Mouse (Mus musculus): ENCODE data around the gene Sppl3.
"Not testable (repeated sequence)": the region's sequence is repeated elsewhere in the genome, so short reads cannot be mapped to it uniquely, and the experiment has no call there.

The Sppl3 gene

DNA sequence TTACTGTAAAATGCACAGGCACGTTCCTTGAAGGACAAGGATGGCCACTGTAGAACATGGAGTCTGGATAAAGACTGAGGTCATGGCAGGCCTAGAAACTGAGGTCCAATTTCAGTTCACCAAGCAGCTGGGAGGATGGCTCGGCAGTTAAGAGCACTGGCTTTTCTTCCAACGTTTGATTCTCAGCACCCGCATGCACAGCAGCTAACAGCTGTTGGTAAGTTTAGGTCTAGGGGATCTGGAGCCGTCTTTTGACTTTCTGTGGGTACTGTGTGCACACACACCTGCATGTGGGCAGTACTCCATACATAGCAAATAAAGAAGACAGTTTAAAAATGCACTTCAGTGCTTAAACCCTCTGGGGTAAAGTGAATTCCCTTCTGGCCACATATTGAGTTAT is 70.7 kb downstream of the Sppl3 start:
- no peak for DNase-seq

DNA sequence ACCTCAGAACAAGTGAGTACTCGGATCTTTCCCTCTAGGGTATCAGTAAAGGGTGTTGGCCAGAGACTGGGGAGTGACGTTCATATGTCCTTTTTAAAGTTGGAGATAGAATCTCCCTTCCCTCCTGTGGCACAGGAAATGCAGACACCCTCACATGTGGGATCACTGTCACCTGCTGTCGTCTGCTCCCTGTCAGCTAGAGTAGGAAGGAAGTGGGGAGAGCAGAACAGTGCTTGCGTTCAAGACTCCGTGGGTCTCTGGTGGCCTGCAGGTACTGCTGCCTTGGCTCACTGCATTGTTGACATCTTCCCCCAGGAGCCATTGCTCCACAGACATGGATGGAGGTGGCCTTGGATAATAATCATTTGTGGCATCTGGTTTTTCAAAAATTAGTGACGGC is 72.6 kb downstream of the Sppl3 start:
- DNase-seq = no peak

- DNase-seq = no peak
Measured at GRCm38 (mm10) chr5:115085675-115086074, 74.7 kb downstream of the Sppl3 start.

- DNase-seq = no peak
Measured at GRCm38 (mm10) chr5:115089592-115090268, 78.8 kb downstream of the Sppl3 start.

DNA sequence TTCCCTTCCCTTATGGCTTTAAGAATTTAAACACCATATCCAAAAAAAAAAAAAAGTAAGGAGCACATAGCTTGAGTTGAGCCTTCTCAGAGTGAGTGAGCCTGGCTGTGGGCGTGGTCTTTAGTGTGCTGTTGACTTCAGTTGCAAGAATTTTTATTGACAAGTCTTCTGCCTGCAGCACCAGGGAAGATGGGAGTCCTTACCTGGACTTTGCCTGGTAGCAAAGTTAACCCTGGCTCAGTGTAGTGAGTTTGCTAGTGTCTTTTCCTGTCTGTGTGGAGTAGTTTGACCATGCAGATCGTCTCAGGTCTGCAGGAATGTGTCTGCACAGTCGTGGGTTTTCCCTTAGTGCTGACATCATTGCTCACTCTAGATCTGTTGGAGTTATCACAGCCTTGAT is 80.1 kb downstream of the Sppl3 start:
- DNase-seq = no peak

DNA sequence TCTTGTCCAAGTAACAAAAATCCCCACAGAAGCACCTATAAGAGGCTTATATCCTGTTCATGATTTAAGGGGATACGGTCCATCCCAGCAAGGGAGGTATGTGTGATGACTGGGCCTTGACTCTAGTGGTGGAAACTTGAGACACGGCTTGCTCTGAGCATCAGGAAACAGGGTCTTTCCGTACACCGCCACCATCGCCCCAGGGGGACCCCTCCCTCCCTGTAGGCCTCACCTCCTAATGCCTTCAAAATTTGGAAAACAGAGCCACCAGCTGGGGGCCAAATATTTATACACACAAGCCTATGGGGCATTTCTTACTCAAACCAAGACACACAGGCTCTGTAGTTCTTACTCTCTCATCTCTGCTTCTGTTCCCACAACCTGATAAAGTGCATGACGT is 80.8 kb downstream of the Sppl3 start:
- no peak for DNase-seq

DNA sequence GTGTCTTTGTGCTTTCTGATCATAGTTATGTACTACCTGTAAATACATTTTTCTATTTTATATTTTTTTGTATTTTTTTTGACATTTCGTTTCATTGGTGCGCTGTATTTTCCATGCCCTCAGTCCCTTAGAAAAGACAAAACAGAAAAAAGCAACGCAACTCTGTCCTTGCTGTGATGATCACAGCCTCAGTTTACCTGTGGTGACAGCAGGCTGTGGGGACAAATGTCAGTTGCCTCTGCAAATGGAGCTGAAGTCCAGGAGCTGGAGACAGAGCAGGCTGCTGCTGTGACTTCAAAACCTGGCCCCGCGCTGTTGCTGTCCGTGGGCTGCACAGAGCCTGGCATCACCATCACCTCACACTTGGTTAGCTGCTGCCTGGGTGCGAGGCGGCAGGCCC is 87.3 kb downstream of the Sppl3 start, which contains the start of gene Gm10401:
TSS of gene Gm10401 (minus strand) at position 101 of the 400 bp plus-strand sequence.
- DNase-seq = no peak

DNA sequence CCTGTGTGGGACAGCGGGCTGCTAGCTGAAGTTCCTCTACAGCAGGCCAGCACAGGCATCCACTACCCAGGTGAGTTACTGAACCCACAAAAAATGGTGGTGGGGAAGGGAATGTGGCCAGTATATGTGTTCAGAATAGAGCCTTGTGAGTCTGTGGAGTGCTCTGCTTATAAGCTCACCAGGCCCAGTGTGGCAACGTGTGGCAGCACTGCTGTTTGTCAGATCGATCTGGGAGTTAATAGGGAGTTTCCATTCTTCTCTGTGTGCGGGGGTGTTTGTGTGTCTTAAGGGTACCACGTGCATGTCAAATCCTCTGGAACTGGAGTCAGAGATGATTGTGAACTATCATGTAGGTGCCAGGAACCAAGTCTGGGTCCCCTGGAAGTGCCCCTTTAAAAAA is 88.6 kb downstream of the Sppl3 start:
- no peak for DNase-seq

DNA sequence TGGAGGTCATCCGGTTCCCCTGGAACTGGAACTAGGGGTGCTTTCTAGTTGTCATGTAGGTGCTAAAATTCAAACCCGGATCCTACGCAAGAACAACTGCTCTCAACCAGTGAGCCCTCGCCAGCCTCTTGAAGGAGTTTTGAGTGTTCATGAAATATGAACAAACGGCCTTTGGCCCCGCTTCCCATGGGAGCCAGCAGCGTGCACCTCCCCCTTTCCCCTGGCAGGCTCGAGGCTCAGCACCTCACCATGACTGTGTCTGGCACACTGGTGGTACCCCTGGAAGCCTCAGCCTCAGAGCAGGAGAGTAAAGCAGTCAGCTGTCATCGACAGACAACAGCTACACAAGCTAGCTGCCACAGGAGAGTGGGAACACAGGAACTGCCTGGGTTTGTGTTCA is 89.1 kb downstream of the Sppl3 start:
- DNase-seq = no peak

DNA sequence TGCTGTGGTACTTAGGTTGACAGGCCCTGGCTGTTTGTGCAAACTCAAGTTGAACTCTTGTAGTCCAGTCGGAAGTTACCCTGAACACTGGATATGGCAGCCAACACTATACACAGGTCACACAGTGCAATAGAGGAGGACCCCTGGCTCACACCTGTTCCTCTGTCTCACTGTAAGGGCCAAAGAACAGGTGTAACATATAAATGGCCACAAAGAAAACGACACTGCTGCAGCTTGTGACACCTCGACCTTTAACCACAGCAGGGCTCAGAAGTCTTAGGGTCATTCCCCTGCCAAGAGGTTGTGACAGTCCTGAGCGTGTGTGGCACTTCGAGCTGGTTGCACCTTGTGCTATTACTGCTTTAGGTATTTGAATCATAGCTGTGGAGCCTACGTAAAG is 89.5 kb downstream of the Sppl3 start:
- DNase-seq = no peak

DNA sequence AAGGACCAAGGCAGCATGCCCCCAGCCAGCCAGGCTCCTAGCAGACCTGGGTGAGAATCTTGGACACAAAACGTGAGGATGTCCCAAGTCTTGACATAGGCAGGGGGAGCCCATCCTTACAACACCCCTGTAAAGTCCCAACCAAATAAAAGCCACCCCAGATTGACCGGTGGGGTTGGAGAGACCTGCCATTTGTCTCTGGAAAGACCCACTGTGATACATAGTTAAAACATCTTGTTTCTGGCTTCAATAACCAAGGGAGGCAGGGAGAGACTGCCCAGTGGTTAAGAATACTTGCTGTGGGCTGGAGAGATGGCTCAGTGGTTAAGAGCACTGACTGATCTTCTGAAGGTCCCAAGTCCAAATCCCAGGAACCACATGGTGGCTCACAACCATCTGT is 91.3 kb downstream of the Sppl3 start:
- no peak for DNase-seq

DNA sequence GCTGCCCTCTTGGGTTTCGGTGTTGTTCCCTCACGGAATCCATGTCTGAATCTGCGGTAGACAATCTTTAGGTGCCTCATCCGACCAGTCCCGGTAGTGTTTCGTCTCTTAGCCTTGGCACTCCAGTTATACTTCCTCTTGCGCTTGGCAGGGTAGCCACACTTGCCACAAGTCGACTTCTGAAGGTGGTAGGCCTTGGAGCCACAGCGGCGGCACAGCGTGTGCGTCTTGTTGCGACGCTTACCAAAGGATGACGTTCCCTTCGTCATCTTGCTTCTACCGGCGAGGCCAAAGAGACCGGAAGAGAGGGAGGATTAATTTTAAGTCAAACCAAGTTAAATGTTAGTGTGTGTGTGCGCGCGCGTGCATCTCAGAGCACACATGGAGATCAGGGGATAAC is 92.3 kb downstream of the Sppl3 start:
- not testable (repeated sequence) for DNase-seq

DNA sequence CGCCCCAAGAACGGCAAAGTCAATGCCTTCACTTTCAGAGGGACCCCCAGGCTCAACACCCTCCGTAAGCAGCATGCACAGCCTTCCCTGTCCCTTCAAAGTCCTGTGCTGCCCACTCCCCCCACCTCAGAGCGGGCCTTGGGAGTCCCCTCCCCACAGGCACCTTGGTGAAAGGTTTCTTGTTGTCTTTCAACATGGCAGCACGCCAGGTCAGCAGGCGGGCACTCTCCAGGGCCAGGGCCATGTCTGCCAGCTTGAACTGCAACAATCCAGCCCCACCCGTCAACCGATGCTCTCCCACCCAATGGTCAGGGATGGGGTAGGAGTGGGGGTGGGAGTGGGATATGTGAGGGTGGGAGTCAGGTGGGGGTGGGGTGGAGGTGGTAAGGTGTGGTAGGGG is 100.2 kb downstream of the Sppl3 start:
- no peak for DNase-seq

DNA sequence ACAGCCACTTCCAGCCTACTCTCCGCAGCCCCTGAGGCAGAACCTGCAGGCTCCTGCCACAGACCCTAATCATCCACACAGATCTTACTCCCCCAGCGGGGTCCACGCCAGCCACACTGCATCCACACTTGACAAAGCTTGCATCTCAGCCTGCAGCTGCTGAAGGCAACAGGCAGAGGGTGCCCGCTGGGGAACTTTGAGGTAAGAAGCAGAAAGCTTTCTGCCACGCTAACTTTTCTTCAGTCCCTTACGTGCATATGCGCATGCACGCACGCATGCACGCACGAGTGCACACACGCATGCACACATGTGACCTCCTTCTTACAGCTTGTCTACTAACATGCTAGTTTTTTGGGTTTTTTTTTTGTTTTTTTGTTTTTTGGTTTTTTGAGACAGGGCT is 102.3 kb downstream of the Sppl3 start:
- no peak for DNase-seq

DNA sequence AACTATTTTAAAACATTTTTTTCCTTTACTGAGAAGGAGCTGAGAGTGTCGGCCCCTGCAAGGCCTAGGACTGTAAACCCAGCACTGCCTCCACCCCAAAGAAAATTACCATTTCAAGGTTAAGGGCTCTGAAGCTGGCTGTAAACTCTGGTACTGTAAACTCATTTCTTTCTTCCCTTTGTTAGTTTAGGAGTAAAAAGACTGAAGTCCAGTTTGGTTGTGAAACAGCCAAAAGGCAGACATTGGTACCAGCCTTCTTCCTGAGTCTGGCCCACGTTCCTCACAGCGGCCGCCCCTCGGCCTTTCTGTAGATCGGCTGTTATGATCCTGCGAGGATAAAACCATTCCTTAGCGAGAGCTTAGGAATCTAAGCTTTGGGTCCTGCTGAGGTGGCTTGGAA is 103.6 kb downstream of the Sppl3 start:
- DNase-seq = no peak

DNA sequence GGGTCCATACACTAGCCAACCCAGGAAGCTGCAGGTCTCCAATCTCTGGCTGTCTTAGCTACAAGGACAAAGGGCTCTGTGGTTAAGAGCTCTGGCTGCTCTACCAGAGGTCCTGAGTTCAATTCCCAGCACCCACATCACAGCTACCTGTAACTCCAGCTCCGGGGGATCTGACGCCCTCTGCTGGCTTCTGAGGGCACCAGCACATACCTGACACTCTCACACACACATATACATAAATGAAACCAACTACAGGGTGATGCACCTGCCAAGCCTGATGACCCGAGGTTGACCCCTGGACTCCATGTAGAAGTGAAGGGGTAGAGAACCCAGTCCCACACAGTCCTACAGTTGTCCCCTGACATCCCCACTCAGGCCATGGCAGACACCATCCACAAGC is 105.5 kb downstream of the Sppl3 start:
- no peak for DNase-seq

GRCm38 (mm10) chr5:115117467-115117866 is 106.5 kb downstream of the Sppl3 start:
- DNase-seq = no peak

- DNase-seq = peak; percentile 36
Measured at GRCm38 (mm10) chr5:115118961-115119570, 108.1 kb downstream of the Sppl3 start, which contains the start of gene Acads. TSS of gene Acads (minus strand) at chr5:115119346.

- no peak for DNase-seq
Measured at GRCm38 (mm10) chr5:115120978-115121377, 110.0 kb downstream of the Sppl3 start.

GRCm38 (mm10) chr5:115124690-115125089 is 113.8 kb downstream of the Sppl3 start:
- no peak for DNase-seq

GRCm38 (mm10) chr5:115125211-115125871 is 114.4 kb downstream of the Sppl3 start:
- peak; percentile 84 for DNase-seq

DNA sequence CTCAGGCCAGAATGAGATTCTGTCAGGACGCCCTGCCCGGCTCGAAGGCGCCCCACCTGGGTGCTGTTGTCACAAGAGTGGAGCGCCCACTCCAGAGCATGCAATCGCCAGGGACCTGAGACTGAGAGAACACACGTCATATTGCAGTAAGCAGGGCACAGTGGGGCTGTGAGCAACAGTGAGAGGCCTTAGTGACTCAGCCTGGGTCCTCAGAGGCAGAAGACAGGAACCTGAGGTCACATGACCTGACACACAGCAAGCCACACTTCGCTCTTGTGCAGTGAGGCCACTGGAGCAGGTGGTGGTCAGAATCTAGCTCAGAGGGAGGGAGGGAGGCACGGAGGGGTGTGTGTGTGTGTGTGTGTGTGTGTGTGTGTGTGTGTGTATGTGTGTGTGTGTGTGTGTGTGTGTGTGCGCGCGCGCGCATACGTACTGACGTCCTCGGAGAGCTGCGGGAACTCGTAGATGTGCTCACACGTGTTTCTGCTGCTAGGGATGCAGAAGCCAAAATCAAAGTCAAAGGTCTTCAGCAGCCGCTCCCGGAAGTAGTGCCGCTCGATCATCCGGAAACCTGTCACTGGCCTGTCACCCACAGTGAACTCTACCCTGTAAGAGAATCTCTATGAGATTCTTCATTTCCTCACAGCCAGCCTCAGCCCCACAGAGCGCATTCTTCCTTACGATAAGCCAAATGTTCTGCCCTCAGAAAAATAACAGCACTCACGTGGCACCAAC is 115.8 kb downstream of the Sppl3 start:
- no peak for DNase-seq

GRCm38 (mm10) chr5:115127421-115128179 is 116.7 kb downstream of the Sppl3 start:
- no peak for DNase-seq
